Mouse (Mus musculus) spleen, adult 2 months (tissue): ENCODE results near the gene Commd2. TPM values are rescaled to one million over a fixed set of nuclear protein-coding genes. Genes with fewer than 3 reads are reported as not detected.

Experiments
- DNase-seq, 2 experiments: peaks; one replicate each; pipeline versions ENCODE4 v3.0.0 to v3.0.0-alpha.2; 2012 to 2021; ENCODE audit warnings: low spot score in 2 of 2, low read depth in 1 of 2
- H3K27ac ChIP-seq: fragments of 200-500 bp; 2 replicates; pipeline ENCODE4 v1.5.1; 2012; ENCODE audit warnings: low read length, inconsistent platforms; ENCODE audit not compliant: insufficient read depth
- H3K27me3 ChIP-seq: fragments of 200-500 bp; 2 replicates; pipeline ENCODE4 v1.6.1; 2012; ENCODE audit warnings: mild to moderate bottlenecking, moderate library complexity, low read length, inconsistent platforms; ENCODE audit not compliant: control insufficient read depth, insufficient read depth
- H3K36me3 ChIP-seq: fragments of 200-500 bp; 2 replicates; pipeline ENCODE4 v1.6.1; 2012; ENCODE audit warnings: mild to moderate bottlenecking, low read length, inconsistent platforms; ENCODE audit not compliant: control insufficient read depth, insufficient read depth
- H3K4me1 ChIP-seq: fragments of 200-500 bp; 2 replicates; pipeline ENCODE4 v1.6.1; 2011; ENCODE audit warnings: inconsistent platforms; ENCODE audit not compliant: control insufficient read depth, insufficient read depth, insufficient read length
- H3K4me3 ChIP-seq: fragments of 200-500 bp; 2 replicates; pipeline ENCODE4 v1.5.1; 2011; ENCODE audit warnings: mild to moderate bottlenecking, inconsistent platforms; ENCODE audit not compliant: insufficient read depth, insufficient read length; ENCODE audit errors: extremely low read depth
- CTCF ChIP-seq: fragments of 200-500 bp; IDR thresholded peaks from 2 replicates; pipeline ENCODE4 v1.5.1; 2011; ENCODE audit warnings: mild to moderate bottlenecking, inconsistent platforms; ENCODE audit not compliant: insufficient read depth, insufficient read length, insufficient replicate concordance; ENCODE audit errors: extremely low read depth
- POLR2A ChIP-seq: fragments of 200-500 bp; IDR thresholded peaks from 2 replicates; pipeline ENCODE4 v1.6.1; 2011; ENCODE audit warnings: low read depth, low read length, inconsistent platforms
- whole genome bisulfite sequencing: fragments of 180-500 bp; shearing (Covaris S2); methylation state at CpG from one replicate; pipeline ENCODE4 v1.1.7; 2018; 5-methylcytosine and 5-hydroxymethylcytosine counted together
- polyA plus RNA-seq: library from polyadenylated mRNA; depleted of rRNA; stranded (reverse); fragments of >200 nt; gene quantifications from 2 replicates; pipeline ENCODE4 v1.2.3, GENCODE M21; 2012; rRNA removed

Gene Commd2
- polyA plus RNA-seq, 1 experiment: 11.5 TPM

DNA sequence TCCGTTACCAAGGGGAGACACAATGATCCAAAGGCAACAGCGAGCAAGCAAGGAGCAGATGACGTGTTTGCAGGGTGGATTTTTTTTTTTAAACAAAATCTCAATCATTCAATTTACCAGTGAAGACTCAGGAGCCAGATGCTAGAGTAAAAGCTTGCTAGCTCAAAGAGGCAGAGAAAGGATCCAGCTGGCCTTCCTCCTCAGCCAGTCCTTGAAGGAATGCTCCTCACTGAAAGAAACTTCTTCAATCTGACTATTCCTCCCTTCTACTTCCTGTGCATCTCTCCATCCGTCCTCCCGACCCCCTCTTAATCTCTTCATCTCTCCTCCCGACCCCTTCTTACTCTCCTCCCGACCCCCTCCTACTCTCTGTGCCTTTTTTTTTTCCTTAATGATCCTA, 54.9 kb downstream of the Commd2 start:
- no peak overlapping the region for H3K4me3 ChIP-seq
- no peak overlapping the region for H3K27ac ChIP-seq
- TF ChIP-seq POLR2A (no peak), CTCF (no peak)
- 55% methylated on average over 7 of the region's 7 CpGs for WGBS
- no peak for DNase-seq
- no peaks in the 10 kb centered on the region for H3K27me3 ChIP-seq
- no peaks in the 10 kb centered on the region for H3K36me3 ChIP-seq
- no peaks in the 10 kb centered on the region for H3K4me1 ChIP-seq

GRCm38 (mm10) chr3:57595506-57595905, 56.0 kb downstream of the Commd2 start:
- DNase-seq: no peak
- TF ChIP-seq CTCF (no peak), POLR2A (no peak)
- no peak overlapping the region for H3K27ac ChIP-seq

More at GRCm38 (mm10) chr3:57595506-57595905, 56.0 kb downstream of the Commd2 start:
- no peaks in the 10 kb centered on the region for H3K36me3 ChIP-seq
- H3K27me3 ChIP-seq: no peaks in the 10 kb centered on the region
- no peaks in the 10 kb centered on the region for H3K4me1 ChIP-seq
- no peak overlapping the region for H3K4me3 ChIP-seq

Other genes with a start within 250 kb of the Commd2 start
- gene Tm4sf4, start 226.4 kb downstream of the Commd2 start, polyA plus RNA-seq: 0.12 and 0.13 TPM in 2 replicates
- 3.8 and 4.5 TPM in 2 replicates for gene Wwtr1, start 75.8 kb downstream of the Commd2 start, polyA plus RNA-seq
- gene Ankub1, start 41.1 kb upstream of the Commd2 start, polyA plus RNA-seq: not detected in 2 replicates
- 20.7 and 28.1 TPM in 2 replicates for gene Rnf13, start 84.3 kb upstream of the Commd2 start, polyA plus RNA-seq
- 1.8 and 2.5 TPM in 2 replicates for gene Pfn2, start 196.4 kb upstream of the Commd2 start, polyA plus RNA-seq